Mouse (Mus musculus) bone marrow, adult 2 months (tissue): ENCODE data around the gene Vmn1r138.
"Not testable (repeated sequence)": the region's sequence is repeated elsewhere in the genome, so short reads cannot be mapped to it uniquely, and the experiment has no call there.

Experiments
- CTCF ChIP-seq: fragments of 200-500 bp; IDR thresholded peaks from 2 replicates; pipeline ENCODE4 v1.5.1; 2011; ENCODE audit warnings: low read length, control low read depth; ENCODE audit not compliant: control insufficient read depth, insufficient read depth
- POLR2A ChIP-seq: fragments of 200-500 bp; IDR thresholded peaks from 2 replicates; pipeline ENCODE4 v1.6.1; 2011; ENCODE audit warnings: low read depth, mild to moderate bottlenecking, control low read depth, low read length, borderline replicate concordance; ENCODE audit not compliant: control insufficient read depth

DNA sequence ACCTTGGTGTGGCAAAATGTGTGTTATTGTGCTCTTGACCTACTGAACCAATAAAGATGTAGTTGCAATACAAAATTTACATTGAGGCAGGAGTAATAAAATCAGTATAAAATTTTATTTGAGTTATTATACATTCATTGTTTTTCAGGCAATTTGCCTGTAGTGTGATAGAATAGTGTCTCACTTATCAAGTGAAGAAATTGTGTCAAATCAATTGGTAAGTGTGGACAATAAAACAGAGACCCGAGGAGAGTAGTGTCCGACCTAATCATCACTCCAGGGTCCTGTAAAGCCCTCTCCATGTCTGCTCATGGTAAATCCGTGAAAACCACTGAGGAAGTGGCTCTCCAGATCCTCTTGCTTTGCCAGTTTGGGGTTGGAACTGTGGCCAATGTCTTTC, 34.4 kb downstream of the Vmn1r138 start, which contains the start of gene Vmn1r137:
- TF ChIP-seq CTCF, POLR2A: not testable (repeated sequence)
